Mouse (Mus musculus): ENCODE results near the gene B2m. TPM values are rescaled to one million over a fixed set of nuclear protein-coding genes. Genes with fewer than 3 reads are reported as not detected.
A peak's percentile ranks its signal among the peaks of the same experiment; 100 is the strongest.
"Not testable (repeated sequence)": the region's sequence is repeated elsewhere in the genome, so short reads cannot be mapped to it uniquely, and the experiment has no call there.

B2m gene
- polyA plus RNA-seq (2012; rRNA removed), result 1,293 and 1,365 TPM in 2 replicates

DNA sequence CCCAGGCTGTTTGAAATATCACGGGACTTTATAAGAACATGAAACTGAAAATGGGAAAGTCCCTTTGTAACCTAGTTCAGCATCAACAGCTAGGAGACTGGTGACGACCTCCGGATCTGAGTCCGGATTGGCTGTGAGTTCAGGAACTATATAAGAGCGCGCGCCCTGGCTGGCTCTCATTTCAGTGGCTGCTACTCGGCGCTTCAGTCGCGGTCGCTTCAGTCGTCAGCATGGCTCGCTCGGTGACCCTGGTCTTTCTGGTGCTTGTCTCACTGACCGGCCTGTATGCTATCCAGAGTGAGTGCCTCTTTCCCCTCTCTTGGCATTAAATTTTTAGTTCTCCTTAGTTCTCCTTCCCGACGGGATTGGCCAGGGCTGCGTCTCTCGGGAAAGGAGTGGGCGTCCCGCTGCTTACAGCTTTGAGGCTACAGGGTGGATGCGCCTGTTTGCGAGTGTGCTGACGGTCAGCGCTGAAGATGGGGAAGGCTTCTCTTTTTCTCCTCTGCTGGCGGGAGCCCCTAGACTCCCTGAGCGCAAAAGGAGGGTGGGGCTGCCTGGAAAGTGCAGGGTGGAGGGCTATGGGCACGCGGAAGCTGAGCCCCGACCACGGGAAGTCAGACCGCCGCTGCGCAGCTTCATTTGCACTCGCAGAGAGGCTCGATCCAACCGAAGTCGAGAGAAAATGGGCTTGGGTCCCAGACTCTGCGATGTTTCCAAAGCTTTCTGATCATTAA is at the start of gene B2m:
TSS of gene B2m (plus strand) at position 179 of the 734 bp plus-strand sequence.
- H3K4me1 ChIP-seq (ENCODE audit: control insufficient read depth, insufficient read depth, insufficient read length), result peaks cover 15% of the 10 kb centered on the region; the same call in 1 of the 2 replicates
- WGBS, result under 1% methylated on average over 40 of the region's 40 CpGs
- H3K27me3 ChIP-seq (ENCODE audit: control insufficient read depth, insufficient read depth, low read length), result no peaks in the 10 kb centered on the region
- peak within 1 kb of the TSS; percentile 98 for H3K27ac ChIP-seq (ENCODE audit: insufficient read depth, low read length)
- peaks cover 23% of the 10 kb centered on the region for H3K36me3 ChIP-seq (ENCODE audit: control insufficient read depth, insufficient read depth, low read length)
- peak; percentile 90 to 98 for DNase-seq (ENCODE audit: low read depth in 1 of 2, low spot score in 2 of 2)
- H3K4me3 ChIP-seq (ENCODE audit: extremely low read depth, insufficient read depth, insufficient read length), result peak within 1 kb of the TSS; percentile 72
- TF ChIP-seq CTCF (IDR thresholded peaks at IDR 0.05; ENCODE audit: extremely low read depth, insufficient read depth, insufficient read length, insufficient replicate concordance), result no peak
- TF ChIP-seq POLR2A (IDR thresholded peaks at IDR 0.05; ENCODE audit: low read depth, low read length), result peak; percentile 99

- not testable (repeated sequence) for H3K4me1 ChIP-seq (ENCODE audit: control insufficient read depth, insufficient read depth, insufficient read length); H3K27me3 ChIP-seq (ENCODE audit: control insufficient read depth, insufficient read depth, low read length); H3K4me3 ChIP-seq (ENCODE audit: extremely low read depth, insufficient read depth, insufficient read length); H3K27ac ChIP-seq (ENCODE audit: insufficient read depth, low read length); DNase-seq (ENCODE audit: low read depth in 1 of 2, low spot score in 2 of 2)
- H3K36me3 ChIP-seq (ENCODE audit: control insufficient read depth, insufficient read depth, low read length), result peaks cover 34% of the 10 kb centered on the region
- 86% methylated on average over 5 of the region's 5 CpGs for WGBS
Measured at GRCm38 (mm10) chr2:122097686-122098085, 49.8 kb upstream of the B2m start.

GRCm38 (mm10) chr2:122102070-122102469 is 45.4 kb upstream of the B2m start:
- Histone ChIP-seq H3K27ac (ENCODE audit: insufficient read depth, low read length) (no peak overlapping the region), H3K4me3 (ENCODE audit: extremely low read depth, insufficient read depth, insufficient read length) (no peak overlapping the region), H3K36me3 (ENCODE audit: control insufficient read depth, insufficient read depth, low read length) (peaks cover 21% of the 10 kb centered on the region), H3K27me3 (ENCODE audit: control insufficient read depth, insufficient read depth, low read length) (no peaks in the 10 kb centered on the region), H3K4me1 (ENCODE audit: control insufficient read depth, insufficient read depth, insufficient read length) (no peaks in the 10 kb centered on the region)
- peak; percentile 27; the same call in 1 of the 2 replicates for TF ChIP-seq CTCF (IDR thresholded peaks at IDR 0.05; ENCODE audit: extremely low read depth, insufficient read depth, insufficient read length, insufficient replicate concordance)
- no peak for TF ChIP-seq POLR2A (IDR thresholded peaks at IDR 0.05; ENCODE audit: low read depth, low read length)
- DNase-seq (ENCODE audit: low read depth in 1 of 2, low spot score in 2 of 2), result peak in 1 of 2 experiments; percentile 24

- Histone ChIP-seq H3K4me1 (ENCODE audit: control insufficient read depth, insufficient read depth, insufficient read length) (no peaks in the 10 kb centered on the region), H3K4me3 (ENCODE audit: extremely low read depth, insufficient read depth, insufficient read length) (no peak overlapping the region), H3K27ac (ENCODE audit: insufficient read depth, low read length) (no peak overlapping the region), H3K36me3 (ENCODE audit: control insufficient read depth, insufficient read depth, low read length) (peaks cover 26% of the 10 kb centered on the region), H3K27me3 (ENCODE audit: control insufficient read depth, insufficient read depth, low read length) (no peaks in the 10 kb centered on the region)
- DNase-seq (ENCODE audit: low read depth in 1 of 2, low spot score in 2 of 2), result no peak
- WGBS, result 93% methylated on average over 14 of the region's 14 CpGs
- TF ChIP-seq POLR2A (IDR thresholded peaks at IDR 0.05; ENCODE audit: low read depth, low read length) (no peak), CTCF (IDR thresholded peaks at IDR 0.05; ENCODE audit: extremely low read depth, insufficient read depth, insufficient read length, insufficient replicate concordance) (no peak)
Measured at GRCm38 (mm10) chr2:122108101-122108500, 39.4 kb upstream of the B2m start.

DNA sequence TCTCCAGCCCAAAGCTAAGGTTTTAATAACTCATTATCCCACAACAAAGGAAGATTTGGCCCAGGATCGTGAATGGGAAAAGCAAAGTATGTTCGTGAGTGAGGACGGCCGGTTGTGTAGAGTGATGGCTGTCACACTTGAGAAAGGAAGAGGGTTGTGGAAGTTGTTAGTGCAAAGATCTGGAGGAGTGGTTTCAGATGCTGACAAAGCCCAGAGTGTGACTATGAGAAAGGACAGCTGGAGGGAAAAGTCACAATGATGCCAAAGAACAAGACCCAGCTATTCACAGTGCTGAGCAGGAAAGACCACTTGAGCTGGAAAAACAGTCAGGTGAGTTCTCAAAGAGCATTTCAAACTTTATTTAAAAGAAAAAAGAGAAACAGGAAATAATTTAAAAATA is 37.8 kb upstream of the B2m start:
- Histone ChIP-seq H3K4me1 (ENCODE audit: control insufficient read depth, insufficient read depth, insufficient read length) (no peaks in the 10 kb centered on the region), H3K36me3 (ENCODE audit: control insufficient read depth, insufficient read depth, low read length) (peaks cover 27% of the 10 kb centered on the region), H3K27me3 (ENCODE audit: control insufficient read depth, insufficient read depth, low read length) (no peaks in the 10 kb centered on the region), H3K27ac (ENCODE audit: insufficient read depth, low read length) (no peak overlapping the region), H3K4me3 (ENCODE audit: extremely low read depth, insufficient read depth, insufficient read length) (no peak overlapping the region)
- DNase-seq (ENCODE audit: low read depth in 1 of 2, low spot score in 2 of 2), result no peak
- WGBS, result 60% methylated on average over 4 of the region's 4 CpGs
- TF ChIP-seq POLR2A (IDR thresholded peaks at IDR 0.05; ENCODE audit: low read depth, low read length) (no peak), CTCF (IDR thresholded peaks at IDR 0.05; ENCODE audit: extremely low read depth, insufficient read depth, insufficient read length, insufficient replicate concordance) (no peak)

- WGBS, result 93% methylated on average over 2 of the region's 2 CpGs
- TF ChIP-seq CTCF (IDR thresholded peaks at IDR 0.05; ENCODE audit: extremely low read depth, insufficient read depth, insufficient read length, insufficient replicate concordance) (no peak), POLR2A (IDR thresholded peaks at IDR 0.05; ENCODE audit: low read depth, low read length) (no peak)
- DNase-seq (ENCODE audit: low read depth in 1 of 2, low spot score in 2 of 2), result no peak
- no peak overlapping the region for H3K27ac ChIP-seq (ENCODE audit: insufficient read depth, low read length)
- no peak overlapping the region for H3K4me3 ChIP-seq (ENCODE audit: extremely low read depth, insufficient read depth, insufficient read length)
- no peaks in the 10 kb centered on the region for H3K27me3 ChIP-seq (ENCODE audit: control insufficient read depth, insufficient read depth, low read length)
- peaks cover 5% of the 10 kb centered on the region for H3K36me3 ChIP-seq (ENCODE audit: control insufficient read depth, insufficient read depth, low read length)
- H3K4me1 ChIP-seq (ENCODE audit: control insufficient read depth, insufficient read depth, insufficient read length), result peaks cover 5% of the 10 kb centered on the region
Measured at GRCm38 (mm10) chr2:122116888-122117287, 30.6 kb upstream of the B2m start.

Data from spleen, adult 2 months (tissue).